Mouse (Mus musculus): ENCODE results near the gene Osbpl9.

The Osbpl9 gene

GRCm38 (mm10) chr4:109042739-109043138 is 159.3 kb downstream of the Osbpl9 start:
- no peak for DNase-seq (ENCODE audit: inconsistent ontology term)

GRCm38 (mm10) chr4:109036327-109036726 is 165.7 kb downstream of the Osbpl9 start:
- DNase-seq (ENCODE audit: inconsistent ontology term) = no peak

GRCm38 (mm10) chr4:109030266-109030665 is 171.8 kb downstream of the Osbpl9 start:
- DNase-seq (ENCODE audit: inconsistent ontology term) = no peak

GRCm38 (mm10) chr4:109029857-109030256 is 172.2 kb downstream of the Osbpl9 start:
- DNase-seq (ENCODE audit: inconsistent ontology term) = no peak

GRCm38 (mm10) chr4:109026543-109026942 is 175.5 kb downstream of the Osbpl9 start:
- DNase-seq (ENCODE audit: inconsistent ontology term) = no peak

- DNase-seq (ENCODE audit: inconsistent ontology term) = no peak
Measured at GRCm38 (mm10) chr4:109025061-109025460, 177.0 kb downstream of the Osbpl9 start.

- DNase-seq (ENCODE audit: inconsistent ontology term) = no peak
Measured at GRCm38 (mm10) chr4:109021976-109022375, 180.1 kb downstream of the Osbpl9 start.

- DNase-seq (ENCODE audit: inconsistent ontology term) = no peak
Measured at GRCm38 (mm10) chr4:109019301-109019700, 182.8 kb downstream of the Osbpl9 start.

- DNase-seq (ENCODE audit: inconsistent ontology term) = no peak
Measured at GRCm38 (mm10) chr4:109017441-109017840, 184.6 kb downstream of the Osbpl9 start.

GRCm38 (mm10) chr4:109014091-109014490 is 188.0 kb downstream of the Osbpl9 start:
- no peak for DNase-seq (ENCODE audit: inconsistent ontology term)
